Mouse (Mus musculus): ENCODE data around the gene Neurl3. TPM values are rescaled to one million over a fixed set of nuclear protein-coding genes. Genes with fewer than 3 reads are reported as not detected.

Neurl3 gene
- total and polyA plus RNA-seq, 3 experiments, result 4.3 to 9.5 (median 6.3) TPM

- no peak for DNase-seq
These were observed 23.6 kb upstream of the Neurl3 start for GRCm38 (mm10) chr1:36298107-36298506.

GRCm38 (mm10) chr1:36296466-36297149, 22.1 kb upstream of the Neurl3 start:
- DNase-seq, result no peak

- no peak for DNase-seq
These were observed 19.9 kb upstream of the Neurl3 start for GRCm38 (mm10) chr1:36294402-36294801.

- DNase-seq, result no peak
These were observed 19.0 kb upstream of the Neurl3 start for GRCm38 (mm10) chr1:36293470-36293869.

GRCm38 (mm10) chr1:36281849-36282248, 7.4 kb upstream of the Neurl3 start:
- no peak for DNase-seq

GRCm38 (mm10) chr1:36280938-36281337, 6.5 kb upstream of the Neurl3 start:
- no peak for DNase-seq

GRCm38 (mm10) chr1:36279202-36279601, 4.7 kb upstream of the Neurl3 start:
- DNase-seq, result peak; percentile 68

GRCm38 (mm10) chr1:36277267-36278060, 3.0 kb upstream of the Neurl3 start:
- peak; percentile 78 for DNase-seq

GRCm38 (mm10) chr1:36275635-36276389, 1.3 kb upstream of the Neurl3 start:
- DNase-seq, result no peak

- DNase-seq, result peak; percentile 81
These were observed 1.2 kb downstream of the Neurl3 start for GRCm38 (mm10) chr1:36273288-36273687.

GRCm38 (mm10) chr1:36272546-36272945, 1.9 kb downstream of the Neurl3 start:
- DNase-seq, result peak; percentile 58

GRCm38 (mm10) chr1:36271516-36272230, 2.8 kb downstream of the Neurl3 start:
- no peak for DNase-seq

GRCm38 (mm10) chr1:36270666-36271065, 3.8 kb downstream of the Neurl3 start:
- peak; percentile 45 for DNase-seq

GRCm38 (mm10) chr1:36269121-36269795, 5.2 kb downstream of the Neurl3 start:
- no peak for DNase-seq

GRCm38 (mm10) chr1:36267595-36267994, 6.9 kb downstream of the Neurl3 start:
- no peak for DNase-seq

GRCm38 (mm10) chr1:36266293-36266692, 8.2 kb downstream of the Neurl3 start:
- DNase-seq, result no peak

GRCm38 (mm10) chr1:36263833-36264488, 10.5 kb downstream of the Neurl3 start:
- peak; percentile 60 for DNase-seq

- DNase-seq, result peak; percentile 28
These were observed 12.6 kb downstream of the Neurl3 start for GRCm38 (mm10) chr1:36261708-36262504.

- no peak for DNase-seq
These were observed 14.1 kb downstream of the Neurl3 start for GRCm38 (mm10) chr1:36260418-36260817.

GRCm38 (mm10) chr1:36259281-36259680, 15.2 kb downstream of the Neurl3 start:
- DNase-seq, result no peak

Measured in adrenal gland, adult 2 months (tissue).